Comparison of ENCODE assay signal across 10 mouse cellular contexts in genomic region chr11:77784894-77785293, GRCm38 (mm10). TPM values are rescaled to one million over a fixed set of nuclear protein-coding genes. Genes with fewer than 3 reads are reported as not detected.
A peak's percentile ranks its signal among the peaks of the same experiment; 100 is the strongest.
DNase-seq lines count a peak whose midpoint lies in the region; ATAC-seq and TF ChIP-seq lines count a peak whose summit lies in the region.
"Had no signal": no experiment of that assay in that cellular context is flagged by ENCODE, and none has a peak within 500 bp of the region (broad histone marks: within the 10 kb centered on the region; RNA-seq: fewer than 3 reads in every experiment).

No protein-coding gene starts in this region.

- TF ChIP-seq POLR2A in thymus, adult 2 months (IDR thresholded peaks at IDR 0.05; ENCODE audit: control insufficient read depth, extremely low read depth, insufficient read depth, low read length, poor library complexity) = no peak

- H3K27me3 ChIP-seq in heart, embryonic 13.5 days (replicated peaks) = no peaks in the 10 kb centered on the region
- H3K27me3 ChIP-seq in neural tube, embryonic 13.5 days = no peaks in the 10 kb centered on the region
- no peaks in the 10 kb centered on the region for H3K27me3 ChIP-seq in limb, embryonic 15.5 days
- H3K27me3 ChIP-seq in thymus, adult 2 months (ENCODE audit: control insufficient read depth, insufficient read depth, low read length) = no peaks in the 10 kb centered on the region
- H3K27me3 ChIP-seq: CH12.LX; midbrain, embryonic 13.5 days had no signal

- 38% methylated on average over 9 of the region's 9 CpGs for WGBS in heart, embryonic 13.5 days
- WGBS in neural tube, embryonic 13.5 days = 85% methylated on average over 9 of the region's 9 CpGs
- WGBS in limb, embryonic 15.5 days = 74% methylated on average over 9 of the region's 9 CpGs
- 97% methylated on average over 9 of the region's 9 CpGs for whole genome bisulfite sequencing in thymus, adult 2 months

- ATAC-seq in heart, embryonic 13.5 days (ENCODE audit: extremely low read depth, insufficient number of reproducible peaks, low FRiP score, low TSS enrichment) = peak; percentile 25; the same call in 1 of the 2 replicates
- ATAC-seq in neural tube, embryonic 13.5 days (ENCODE audit: low read depth) = no peak
- ATAC-seq in limb, embryonic 15.5 days (ENCODE audit: insufficient number of reproducible peaks, low FRiP score, low TSS enrichment, low read depth) = no peak
- ATAC-seq: midbrain, embryonic 13.5 days had no signal

- peaks cover 81% of the 10 kb centered on the region for H3K4me1 ChIP-seq in heart, embryonic 13.5 days
- peaks cover 67% of the 10 kb centered on the region for H3K4me1 ChIP-seq in neural tube, embryonic 13.5 days (replicated peaks)
- H3K4me1 ChIP-seq in limb, embryonic 15.5 days = peaks cover 44% of the 10 kb centered on the region
- H3K4me1 ChIP-seq in thymus, adult 2 months (replicated peaks; ENCODE audit: control insufficient read depth, insufficient read depth, low read length) = peaks cover 50% of the 10 kb centered on the region

- no peak for TF ChIP-seq CTCF in thymus, adult 2 months (IDR thresholded peaks at IDR 0.05; ENCODE audit: borderline replicate concordance, control insufficient read depth, extremely low read depth, insufficient read depth, low read length, poor library complexity)

- peak overlapping the region; percentile 72 for H3K9ac ChIP-seq in heart, embryonic 13.5 days
- no peak overlapping the region for H3K9ac ChIP-seq in neural tube, embryonic 13.5 days
- no peak overlapping the region for H3K9ac ChIP-seq in limb, embryonic 15.5 days
- H3K9ac ChIP-seq: midbrain, embryonic 13.5 days had no signal

- H3K4me2 ChIP-seq in heart, embryonic 13.5 days = peak overlapping the region; percentile 46
- H3K4me2 ChIP-seq in neural tube, embryonic 13.5 days = no peak overlapping the region
- no peak overlapping the region for H3K4me2 ChIP-seq in limb, embryonic 15.5 days
- H3K4me2 ChIP-seq: midbrain, embryonic 13.5 days had no signal

- H3K36me3 ChIP-seq in heart, embryonic 13.5 days = 0 out of 2 replicates have a peak, but pooled peaks cover 3% of the 10 kb centered on the region
- H3K36me3 ChIP-seq in neural tube, embryonic 13.5 days = 0 out of 2 replicates have a peak, but pooled peaks cover 8% of the 10 kb centered on the region
- H3K36me3 ChIP-seq in limb, embryonic 15.5 days = peaks cover 9% of the 10 kb centered on the region; the same call in 1 of the 2 replicates
- no peaks in the 10 kb centered on the region for H3K36me3 ChIP-seq in thymus, adult 2 months (ENCODE audit: control insufficient read depth, insufficient read depth, low read length)

- no peak overlapping the region for H3K4me3 ChIP-seq in heart, embryonic 13.5 days
- no peak overlapping the region for H3K4me3 ChIP-seq in neural tube, embryonic 13.5 days
- H3K4me3 ChIP-seq in limb, embryonic 15.5 days = no peak overlapping the region
- no peak overlapping the region for H3K4me3 ChIP-seq in thymus, adult 2 months (ENCODE audit: control insufficient read depth, insufficient read depth, low read length)
- H3K4me3 ChIP-seq: midbrain, embryonic 13.5 days had no signal

- peak overlapping the region; percentile 97 for H3K27ac ChIP-seq in heart, embryonic 13.5 days (replicated peaks)
- peak overlapping the region; percentile 55 for H3K27ac ChIP-seq in neural tube, embryonic 13.5 days (replicated peaks)
- H3K27ac ChIP-seq in limb, embryonic 15.5 days = peak overlapping the region; percentile 85
- H3K27ac ChIP-seq in thymus, adult 2 months (ENCODE audit: control insufficient read depth, insufficient read depth, low read length) = no peak overlapping the region

- DNase-seq in heart, adult 9 months (ENCODE audit: low spot score in 2 of 2) = no peak
- no peak for DNase-seq in neural tube, embryonic 10.5 days (ENCODE audit: extremely low spot score, low spot score)
- no peak for DNase-seq in thymus, adult 2 months
- DNase-seq in right cerebral cortex, adult 2 months (ENCODE audit: low spot score in 2 of 2) = no peak
- no peak for DNase-seq in MN1 (ENCODE audit: low spot score)

- H3K9me3 ChIP-seq in heart, embryonic 13.5 days = no peaks in the 10 kb centered on the region
- H3K9me3 ChIP-seq in neural tube, embryonic 13.5 days = no peaks in the 10 kb centered on the region
- no peaks in the 10 kb centered on the region for H3K9me3 ChIP-seq in limb, embryonic 15.5 days
- H3K9me3 ChIP-seq: midbrain, embryonic 13.5 days had no signal

RNA-seq across cellular contexts. Expression of gene Gm10277, which starts 2.7 kb away (rescaled TPM):
- 1.1 and 1.3 TPM in 2 replicates for polyA plus RNA-seq in heart, embryonic 13.5 days (2015; fragmentation: Nextera tagmentation; extraction: Ambion mirVana)
- polyA plus RNA-seq in neural tube, embryonic 13.5 days (2015; fragmentation: Nextera tagmentation; extraction: Ambion mirVana) = 1.7 and 2.8 TPM in 2 replicates
- polyA plus RNA-seq in limb, embryonic 15.5 days (2015; fragmentation: Nextera tagmentation; extraction: Ambion mirVana) = 0.90 and 0.92 TPM in 2 replicates
- not detected in 2 replicates for polyA plus RNA-seq in thymus, adult 2 months (2012; rRNA removed)

RNA-seq across cellular contexts. Expression of gene Myo18a, which starts 21.8 kb away (rescaled TPM):
- polyA plus RNA-seq in heart, embryonic 13.5 days (2015; fragmentation: Nextera tagmentation; extraction: Ambion mirVana) = 94.9 and 100.0 TPM in 2 replicates
- polyA plus RNA-seq in neural tube, embryonic 13.5 days (2015; fragmentation: Nextera tagmentation; extraction: Ambion mirVana) = 43.2 and 44.2 TPM in 2 replicates
- 71.9 and 73.2 TPM in 2 replicates for polyA plus RNA-seq in limb, embryonic 15.5 days (2015; fragmentation: Nextera tagmentation; extraction: Ambion mirVana)
- polyA plus RNA-seq in thymus, adult 2 months (2012; rRNA removed) = 105 and 122 TPM in 2 replicates

RNA-seq across cellular contexts. Expression of gene Cryba1, which starts 59.8 kb away (rescaled TPM):
- 0.20 TPM in 1 of 2 replicates, not detected in the other for polyA plus RNA-seq in heart, embryonic 13.5 days (2015; fragmentation: Nextera tagmentation; extraction: Ambion mirVana)
- polyA plus RNA-seq in neural tube, embryonic 13.5 days (2015; fragmentation: Nextera tagmentation; extraction: Ambion mirVana) = 4.2 and 5.6 TPM in 2 replicates
- not detected in 2 replicates for polyA plus RNA-seq in limb, embryonic 15.5 days (2015; fragmentation: Nextera tagmentation; extraction: Ambion mirVana)
- 0.13 and 0.36 TPM in 2 replicates for polyA plus RNA-seq in thymus, adult 2 months (2012; rRNA removed)
